Mouse (Mus musculus) frontal cortex, postnatal 10 days (tissue): ENCODE measurements at regions not wholly inside any gene's neighbourhood (a gene's known extent, or its start where the extent isn't known, plus 50 kb on each side); places are given as distances from the start of the nearest gene placed in this dataset.
A peak's percentile ranks its signal among the peaks of the same experiment; 100 is the strongest.

ENCODE experiments used
- DNase-seq, 2 experiments: peaks; one replicate each; pipeline ENCODE4 v3.0.0; 2022; ENCODE audit warnings: low spot score in 2 of 2, mixed read lengths in 1 of 2

GRCm38 (mm10) chr13:37290636-37291035 is 54.4 kb upstream of the Ly86 start:
- no peak for DNase-seq

- no peak for DNase-seq
Measured at GRCm38 (mm10) chr13:37288993-37289392, 56.0 kb upstream of the Ly86 start.

- no peak for DNase-seq
Measured at GRCm38 (mm10) chr13:37282515-37282914, 62.5 kb upstream of the Ly86 start.

- DNase-seq = no peak
Measured at GRCm38 (mm10) chr13:37279078-37279789, 65.8 kb upstream of the Ly86 start.

- DNase-seq = no peak
Measured at GRCm38 (mm10) chr13:37249581-37250461, 95.2 kb upstream of the Ly86 start.

- no peak for DNase-seq
Measured at GRCm38 (mm10) chr13:37248741-37249140, 96.3 kb upstream of the Ly86 start.

- no peak for DNase-seq
Measured at GRCm38 (mm10) chr13:37240048-37240447, 105.0 kb upstream of the Ly86 start.

- no peak for DNase-seq
Measured at GRCm38 (mm10) chr13:37237285-37237684, 107.7 kb upstream of the Ly86 start.

- no peak for DNase-seq
Measured at GRCm38 (mm10) chr13:37225834-37226233, 119.2 kb upstream of the Ly86 start.

- DNase-seq = no peak
Measured at GRCm38 (mm10) chr13:37220436-37220835, 124.6 kb upstream of the Ly86 start.

- DNase-seq = no peak
Measured at GRCm38 (mm10) chr13:37218596-37218995, 126.4 kb upstream of the Ly86 start.

GRCm38 (mm10) chr13:37214590-37215282 is 130.3 kb upstream of the Ly86 start:
- DNase-seq = no peak

- DNase-seq = peak in 1 of 2 experiments; percentile 6
Measured at GRCm38 (mm10) chr13:37197136-37197535, 147.1 kb upstream of the F13a1 start.

- DNase-seq = no peak
Measured at GRCm38 (mm10) chr13:37195857-37196256, 145.8 kb upstream of the F13a1 start.

GRCm38 (mm10) chr13:37181169-37181787 is 131.2 kb upstream of the F13a1 start:
- DNase-seq = peak in 1 of 2 experiments; percentile 7

- DNase-seq = no peak
Measured at GRCm38 (mm10) chr13:37176526-37176925, 126.5 kb upstream of the F13a1 start.

- no peak for DNase-seq
Measured at GRCm38 (mm10) chr13:37175997-37176396, 126.0 kb upstream of the F13a1 start.

GRCm38 (mm10) chr13:37158831-37159522 is 108.9 kb upstream of the F13a1 start:
- peak in 1 of 2 experiments; percentile 16 for DNase-seq

GRCm38 (mm10) chr13:37157808-37158207 is 107.8 kb upstream of the F13a1 start:
- no peak for DNase-seq

GRCm38 (mm10) chr13:37151835-37152516 is 101.9 kb upstream of the F13a1 start:
- DNase-seq = no peak

- DNase-seq = no peak
Measured at GRCm38 (mm10) chr13:37149961-37150360, 99.9 kb upstream of the F13a1 start.
